Mouse (Mus musculus): ENCODE data around the gene Ccnk. TPM values are rescaled to one million over a fixed set of nuclear protein-coding genes. Genes with fewer than 3 reads are reported as not detected.
A peak's percentile ranks its signal among the peaks of the same experiment; 100 is the strongest.

Gene Ccnk
- polyA plus RNA-seq, 1 experiment from 2014 or later, result 2.0 TPM

- Histone ChIP-seq H3K4me1 (replicated peaks) (peaks cover 89% of the 10 kb centered on the region), H3K27ac (ENCODE audit: poor library complexity, severe bottlenecking) (peak overlapping the region; percentile 73), H3K36me3 (no peaks in the 10 kb centered on the region), H3K4me3 (no peak overlapping the region), H3K27me3 (replicated peaks) (no peaks in the 10 kb centered on the region), H3K9ac (no peak overlapping the region), H3K9me3 (replicated peaks) (no peaks in the 10 kb centered on the region), H3K4me2 (peak overlapping the region; percentile 49)
- ATAC-seq (ENCODE audit: insufficient number of reproducible peaks, low FRiP score), result no peak
- WGBS, result 86% methylated on average over 8 of the region's 8 CpGs
Measured at GRCm38 (mm10) chr12:108249019-108249418, 69.6 kb downstream of the Ccnk start.

GRCm38 (mm10) chr12:108249522-108249921 lies 70.1 kb downstream of the Ccnk start:
- H3K4me2 ChIP-seq, result peak overlapping the region; percentile 49
- H3K27me3 ChIP-seq (replicated peaks), result no peaks in the 10 kb centered on the region
- no peaks in the 10 kb centered on the region for H3K36me3 ChIP-seq
- H3K4me3 ChIP-seq, result no peak overlapping the region
- WGBS, result 34% methylated on average over 10 of the region's 10 CpGs
- H3K9me3 ChIP-seq (replicated peaks), result no peaks in the 10 kb centered on the region
- ATAC-seq (ENCODE audit: insufficient number of reproducible peaks, low FRiP score), result peak; percentile 23; the same call in 1 of the 2 replicates
- peak overlapping the region; percentile 73 for H3K27ac ChIP-seq (ENCODE audit: poor library complexity, severe bottlenecking)
- H3K9ac ChIP-seq, result no peak overlapping the region
- peaks cover 89% of the 10 kb centered on the region for H3K4me1 ChIP-seq (replicated peaks)

GRCm38 (mm10) chr12:108251034-108251792 lies 71.8 kb downstream of the Ccnk start:
- Histone ChIP-seq H3K9ac (no peak overlapping the region), H3K4me1 (replicated peaks) (peaks cover 89% of the 10 kb centered on the region), H3K4me2 (no peak overlapping the region), H3K4me3 (no peak overlapping the region), H3K27me3 (replicated peaks) (no peaks in the 10 kb centered on the region), H3K36me3 (no peaks in the 10 kb centered on the region), H3K9me3 (replicated peaks) (no peaks in the 10 kb centered on the region), H3K27ac (ENCODE audit: poor library complexity, severe bottlenecking) (no peak overlapping the region)
- no peak for ATAC-seq (ENCODE audit: insufficient number of reproducible peaks, low FRiP score)
- 88% methylated on average over 31 of the region's 31 CpGs for WGBS

- Histone ChIP-seq H3K4me1 (replicated peaks) (peaks cover 89% of the 10 kb centered on the region), H3K9me3 (replicated peaks) (no peaks in the 10 kb centered on the region), H3K36me3 (no peaks in the 10 kb centered on the region), H3K9ac (peak overlapping the region; percentile 37), H3K4me2 (no peak overlapping the region), H3K27ac (ENCODE audit: poor library complexity, severe bottlenecking) (peak overlapping the region; percentile 64), H3K27me3 (replicated peaks) (no peaks in the 10 kb centered on the region), H3K4me3 (no peak overlapping the region)
- no peak for ATAC-seq (ENCODE audit: insufficient number of reproducible peaks, low FRiP score)
- WGBS, result 65% methylated on average over 15 of the region's 15 CpGs
Measured at GRCm38 (mm10) chr12:108251825-108252542, 72.6 kb downstream of the Ccnk start.

Other genes starting within 250 kb of the Ccnk start
- 4.9 and 5.0 TPM in 2 replicates for gene Bcl11b, start 176.0 kb upstream of the Ccnk start, polyA plus RNA-seq (2016; fragmentation: Nextera tagmentation; extraction: Ambion mirVana)
- gene Setd3, start 265 bp upstream of the Ccnk start, polyA plus RNA-seq (2016; fragmentation: Nextera tagmentation; extraction: Ambion mirVana), result 83.1 and 83.3 TPM in 2 replicates
- 5.9 and 6.0 TPM in 2 replicates for gene Ccdc85c, start 95.8 kb downstream of the Ccnk start, polyA plus RNA-seq (2016; fragmentation: Nextera tagmentation; extraction: Ambion mirVana)
- 0.82 and 1.2 TPM in 2 replicates for gene Hhipl1, start 126.7 kb downstream of the Ccnk start, polyA plus RNA-seq (2016; fragmentation: Nextera tagmentation; extraction: Ambion mirVana)
- 7.9 and 8.0 TPM in 2 replicates for gene Cyp46a1, start 154.8 kb downstream of the Ccnk start, polyA plus RNA-seq (2016; fragmentation: Nextera tagmentation; extraction: Ambion mirVana)
- 49.5 and 54.6 TPM in 2 replicates for gene Eml1, start 191.4 kb downstream of the Ccnk start, polyA plus RNA-seq (2016; fragmentation: Nextera tagmentation; extraction: Ambion mirVana)

Measured in heart, embryonic 12.5 days (tissue).